Mouse (Mus musculus) hindbrain, embryonic 16.5 days (tissue): ENCODE data around the gene Adamtsl5. TPM values are rescaled to one million over a fixed set of nuclear protein-coding genes. Genes with fewer than 3 reads are reported as not detected.

Source experiments
- ATAC-seq: fragments of 200-750 bp; cut with Nextera tagmentation; 2 replicates; pipeline ENCODE4 v1.8.0; 2017; ENCODE audit warnings: moderate TSS enrichment, moderate library complexity
- H3K27ac ChIP-seq: fragments of 300-500 bp; sonication (generic); 2 replicates; pipeline ENCODE4 v1.5.1; 2014; ENCODE audit warnings: low read depth, mild to moderate bottlenecking, control low read depth, low read length, moderate library complexity
- H3K27me3 ChIP-seq: fragments of 300-500 bp; sonication (generic); replicated peaks from 2 replicates; pipeline ENCODE4 v1.6.1; 2014; ENCODE audit warnings: low read length; ENCODE audit not compliant: control insufficient read depth, insufficient read depth
- H3K36me3 ChIP-seq: fragments of 300-500 bp; sonication (generic); 2 replicates; pipeline ENCODE4 v1.6.1; 2014; ENCODE audit warnings: mild to moderate bottlenecking, low read length, moderate library complexity, mixed read lengths; ENCODE audit not compliant: control insufficient read depth, insufficient read depth
- H3K4me1 ChIP-seq: fragments of 300-500 bp; sonication (generic); 2 replicates; pipeline ENCODE4 v1.6.1; 2014; ENCODE audit warnings: low read depth, low read length; ENCODE audit not compliant: control insufficient read depth, insufficient read depth
- H3K4me2 ChIP-seq: fragments of 300-500 bp; sonication (generic); 2 replicates; pipeline ENCODE4 v1.6.1; 2014; ENCODE audit warnings: mild to moderate bottlenecking, low read length, control low read depth, moderate library complexity
- H3K4me3 ChIP-seq: fragments of 300-500 bp; sonication (generic); 2 replicates; pipeline ENCODE4 v1.5.1; 2014; ENCODE audit warnings: mild to moderate bottlenecking, low read length, control low read depth, moderate library complexity
- H3K9ac ChIP-seq: fragments of 300-500 bp; sonication (generic); 2 replicates; pipeline ENCODE4 v1.6.1; 2014; ENCODE audit warnings: low read depth, mild to moderate bottlenecking, control low read depth, low read length, moderate library complexity
- H3K9me3 ChIP-seq: fragments of 300-500 bp; sonication (generic); 2 replicates; pipeline ENCODE4 v1.6.1; 2014; ENCODE audit warnings: mild to moderate bottlenecking, low read length, moderate library complexity; ENCODE audit not compliant: control insufficient read depth
- WGBS: fragments of 180-500 bp; shearing (Covaris S2); extraction: QIAGEN DNeasy Blood & Tissue Kit; methylation state at CpG from one replicate; pipeline ENCODE4 v1.1.7; 2014; 5-methylcytosine and 5-hydroxymethylcytosine counted together
- polyA plus RNA-seq: library from polyadenylated mRNA; unstranded; fragments of >200 nt; fragmentation: Nextera tagmentation; extraction: Ambion mirVana; gene quantifications from 2 replicates; pipeline ENCODE4 v1.2.1, GENCODE M21; 2015

Gene Adamtsl5
- polyA plus RNA-seq, 1 experiment from 2014 or later: 1.1 TPM

GRCm38 (mm10) chr10:80377716-80378115 is 29.5 kb upstream of the Adamtsl5 start:
- H3K9ac ChIP-seq: no peak overlapping the region
- H3K4me1 ChIP-seq: peaks cover 2% of the 10 kb centered on the region; the same call in 1 of the 2 replicates
- H3K4me3 ChIP-seq: no peak overlapping the region
- WGBS: 45% methylated on average over 10 of the region's 10 CpGs
- no peak for ATAC-seq
- H3K4me2 ChIP-seq: no peak overlapping the region
- H3K9me3 ChIP-seq: no peaks in the 10 kb centered on the region
- peaks cover 26% of the 10 kb centered on the region for H3K36me3 ChIP-seq
- no peaks in the 10 kb centered on the region for H3K27me3 ChIP-seq
- no peak overlapping the region for H3K27ac ChIP-seq

- Histone ChIP-seq H3K9ac (no peak overlapping the region), H3K4me1 (peaks cover 7% of the 10 kb centered on the region), H3K36me3 (peaks cover 11% of the 10 kb centered on the region), H3K27me3 (no peaks in the 10 kb centered on the region), H3K4me2 (no peak overlapping the region), H3K9me3 (no peaks in the 10 kb centered on the region), H3K27ac (no peak overlapping the region), H3K4me3 (no peak overlapping the region)
- peak; percentile 41; the same call in 1 of the 2 replicates for ATAC-seq
- WGBS: under 1% methylated on average over 7 of the region's 7 CpGs
These were observed 27.9 kb upstream of the Adamtsl5 start for GRCm38 (mm10) chr10:80376160-80376559.

GRCm38 (mm10) chr10:80374063-80374462 is 25.9 kb upstream of the Adamtsl5 start:
- no peak for ATAC-seq
- H3K9me3 ChIP-seq: no peaks in the 10 kb centered on the region
- 13% methylated on average over 6 of the region's 6 CpGs for WGBS

GRCm38 (mm10) chr10:80372706-80373105 is 24.5 kb upstream of the Adamtsl5 start:
- Histone ChIP-seq H3K27me3 (no peaks in the 10 kb centered on the region), H3K9ac (no peak overlapping the region; the same call in 1 of the 2 replicates)
- no peak for ATAC-seq

More at GRCm38 (mm10) chr10:80374063-80374462, 25.9 kb upstream of the Adamtsl5 start:
- Histone ChIP-seq H3K27ac (no peak overlapping the region), H3K4me3 (no peak overlapping the region), H3K4me1 (peaks cover 7% of the 10 kb centered on the region), H3K27me3 (no peaks in the 10 kb centered on the region), H3K4me2 (no peak overlapping the region), H3K36me3 (no peaks in the 10 kb centered on the region), H3K9ac (no peak overlapping the region)

GRCm38 (mm10) chr10:80371983-80372382 is 23.8 kb upstream of the Adamtsl5 start:
- 49% methylated on average over 9 of the region's 9 CpGs for WGBS
- Histone ChIP-seq H3K27me3 (no peaks in the 10 kb centered on the region), H3K4me3 (peak overlapping the region; percentile 37; the same call in 1 of the 2 replicates), H3K27ac (no peak overlapping the region), H3K9me3 (no peaks in the 10 kb centered on the region), H3K9ac (no peak overlapping the region; the same call in 1 of the 2 replicates), H3K4me2 (peak overlapping the region; percentile 51), H3K36me3 (no peaks in the 10 kb centered on the region), H3K4me1 (peaks cover 7% of the 10 kb centered on the region)
- no peak for ATAC-seq

More at GRCm38 (mm10) chr10:80372706-80373105, 24.5 kb upstream of the Adamtsl5 start:
- Histone ChIP-seq H3K9me3 (no peaks in the 10 kb centered on the region), H3K36me3 (no peaks in the 10 kb centered on the region), H3K27ac (no peak overlapping the region), H3K4me1 (peaks cover 7% of the 10 kb centered on the region), H3K4me3 (no peak overlapping the region), H3K4me2 (no peak overlapping the region)
- 83% methylated on average over 6 of the region's 6 CpGs for WGBS

- Histone ChIP-seq H3K9ac (peak overlapping the region; percentile 3), H3K9me3 (no peaks in the 10 kb centered on the region), H3K4me1 (peaks cover 7% of the 10 kb centered on the region), H3K4me2 (peak overlapping the region; percentile 51), H3K36me3 (no peaks in the 10 kb centered on the region), H3K4me3 (peak overlapping the region; percentile 37), H3K27ac (0 out of 2 replicates have a peak overlapping the region, but pooled peaks have one; percentile 20), H3K27me3 (no peaks in the 10 kb centered on the region)
- 3% methylated on average over 12 of the region's 12 CpGs for WGBS
- ATAC-seq: peak; percentile 90
These were observed 23.3 kb upstream of the Adamtsl5 start for GRCm38 (mm10) chr10:80371411-80371966.

- no peak overlapping the region for H3K4me3 ChIP-seq
- H3K36me3 ChIP-seq: no peaks in the 10 kb centered on the region
- H3K27ac ChIP-seq: no peak overlapping the region
- ATAC-seq: no peak
- 80% methylated on average over 21 of the region's 21 CpGs for WGBS
- no peak overlapping the region for H3K4me2 ChIP-seq
- H3K9ac ChIP-seq: no peak overlapping the region
- no peaks in the 10 kb centered on the region for H3K27me3 ChIP-seq
- H3K4me1 ChIP-seq: peaks cover 7% of the 10 kb centered on the region
- no peaks in the 10 kb centered on the region for H3K9me3 ChIP-seq
These were observed 22.0 kb upstream of the Adamtsl5 start for GRCm38 (mm10) chr10:80369995-80370747.

GRCm38 (mm10) chr10:80368392-80368791 is 20.2 kb upstream of the Adamtsl5 start:
- Histone ChIP-seq H3K36me3 (no peaks in the 10 kb centered on the region), H3K27me3 (peaks cover 3% of the 10 kb centered on the region; the same call in 1 of the 2 replicates), H3K27ac (no peak overlapping the region), H3K9ac (no peak overlapping the region), H3K4me2 (no peak overlapping the region), H3K4me1 (peaks cover 10% of the 10 kb centered on the region), H3K4me3 (no peak overlapping the region), H3K9me3 (no peaks in the 10 kb centered on the region)
- WGBS: 91% methylated on average over 6 of the region's 6 CpGs
- ATAC-seq: no peak

GRCm38 (mm10) chr10:80367954-80368353 is 19.7 kb upstream of the Adamtsl5 start:
- H3K9me3 ChIP-seq: no peaks in the 10 kb centered on the region
- H3K4me3 ChIP-seq: no peak overlapping the region
- no peak overlapping the region for H3K4me2 ChIP-seq
- no peaks in the 10 kb centered on the region for H3K36me3 ChIP-seq
- H3K9ac ChIP-seq: no peak overlapping the region
- H3K27me3 ChIP-seq: peaks cover 3% of the 10 kb centered on the region; the same call in 1 of the 2 replicates
- 61% methylated on average over 5 of the region's 5 CpGs for WGBS
- no peak for ATAC-seq
- H3K4me1 ChIP-seq: peaks cover 10% of the 10 kb centered on the region
- H3K27ac ChIP-seq: no peak overlapping the region
